ENCODE assay signal across 20 mouse cellular contexts in the genomic region with DNA sequence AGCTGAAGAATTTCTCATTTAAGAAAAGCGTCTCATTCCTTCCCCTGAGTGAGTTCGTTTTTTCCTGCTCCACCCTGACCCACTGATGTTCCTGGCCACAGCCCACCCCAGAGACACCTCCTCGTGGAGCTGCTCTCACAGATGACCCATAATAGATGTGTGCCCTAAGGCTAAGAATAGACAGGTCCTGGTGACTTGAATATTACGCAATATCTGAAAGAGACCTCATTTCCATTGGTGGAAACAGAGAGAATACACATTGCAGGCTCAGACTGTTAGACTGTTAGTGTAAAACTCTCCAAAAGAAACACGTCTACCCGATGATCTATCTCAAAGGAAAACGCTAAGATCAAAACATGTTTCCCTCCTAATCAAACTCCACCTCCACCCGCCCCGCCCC. TPM values are rescaled to one million over a fixed set of nuclear protein-coding genes. Genes with fewer than 3 reads are reported as not detected.
A peak's percentile ranks its signal among the peaks of the same experiment; 100 is the strongest.
DNase-seq lines count a peak whose midpoint lies in the region; ATAC-seq and TF ChIP-seq lines count a peak whose summit lies in the region.
"Had no signal": no experiment of that assay in that cellular context is flagged by ENCODE, and none has a peak within 500 bp of the region (broad histone marks: within the 10 kb centered on the region; RNA-seq: fewer than 3 reads in every experiment).

No protein-coding gene starts in this region.

- H3K4me2 ChIP-seq in hindbrain, postnatal 0 days (ENCODE audit: low read depth, low read length): no peak overlapping the region
- no peak overlapping the region for H3K4me2 ChIP-seq in midbrain, embryonic 15.5 days
- H3K4me2 ChIP-seq in midbrain, embryonic 13.5 days (replicated peaks): no peak overlapping the region
- no peak overlapping the region for H3K4me2 ChIP-seq in neural tube, embryonic 14.5 days (ENCODE audit: low read depth, low read length)
- H3K4me2 ChIP-seq: embryonic facial prominence, embryonic 12.5 days; forebrain, embryonic 13.5 days; heart, embryonic 12.5 days; hindbrain, embryonic 13.5 days had no signal

- no peaks in the 10 kb centered on the region for H3K27me3 ChIP-seq in hindbrain, postnatal 0 days (ENCODE audit: insufficient read depth, low read length)
- no peaks in the 10 kb centered on the region for H3K27me3 ChIP-seq in hindbrain, embryonic 10.5 days (ENCODE audit: insufficient read depth, poor library complexity, severe bottlenecking)
- H3K27me3 ChIP-seq in midbrain, embryonic 15.5 days (replicated peaks): no peaks in the 10 kb centered on the region
- no peaks in the 10 kb centered on the region for H3K27me3 ChIP-seq in midbrain, embryonic 13.5 days
- no peaks in the 10 kb centered on the region for H3K27me3 ChIP-seq in neural tube, embryonic 14.5 days (ENCODE audit: control insufficient read depth, insufficient read depth, low read length)
- H3K27me3 ChIP-seq: embryonic facial prominence, embryonic 12.5 days; forebrain, embryonic 13.5 days; heart, embryonic 12.5 days; hindbrain, embryonic 13.5 days had no signal

- no peaks in the 10 kb centered on the region for H3K36me3 ChIP-seq in hindbrain, postnatal 0 days (ENCODE audit: insufficient read depth, low read length)
- no peaks in the 10 kb centered on the region for H3K36me3 ChIP-seq in hindbrain, embryonic 10.5 days
- no peaks in the 10 kb centered on the region for H3K36me3 ChIP-seq in midbrain, embryonic 15.5 days (replicated peaks)
- no peaks in the 10 kb centered on the region for H3K36me3 ChIP-seq in midbrain, embryonic 13.5 days
- H3K36me3 ChIP-seq in neural tube, embryonic 14.5 days (ENCODE audit: control insufficient read depth, insufficient read depth, low read length): no peaks in the 10 kb centered on the region
- H3K36me3 ChIP-seq: embryonic facial prominence, embryonic 12.5 days; heart, embryonic 12.5 days; hindbrain, embryonic 13.5 days had no signal

- H3K4me1 ChIP-seq in hindbrain, postnatal 0 days (ENCODE audit: insufficient read depth, low read length): no peaks in the 10 kb centered on the region; the same call in 1 of the 2 replicates
- peaks cover 16% of the 10 kb centered on the region for H3K4me1 ChIP-seq in hindbrain, embryonic 10.5 days (replicated peaks)
- peaks cover 11% of the 10 kb centered on the region for H3K4me1 ChIP-seq in midbrain, embryonic 15.5 days
- H3K4me1 ChIP-seq in midbrain, embryonic 13.5 days (replicated peaks): peaks cover 18% of the 10 kb centered on the region
- peaks cover 12% of the 10 kb centered on the region for H3K4me1 ChIP-seq in neural tube, embryonic 14.5 days (ENCODE audit: control insufficient read depth, insufficient read depth, low read length)
- H3K4me1 ChIP-seq: embryonic facial prominence, embryonic 12.5 days had no signal

- no peak overlapping the region for H3K9ac ChIP-seq in hindbrain, postnatal 0 days (replicated peaks; ENCODE audit: low read length)
- no peak overlapping the region for H3K9ac ChIP-seq in midbrain, embryonic 15.5 days
- H3K9ac ChIP-seq in midbrain, embryonic 13.5 days (replicated peaks): no peak overlapping the region
- no peak overlapping the region for H3K9ac ChIP-seq in neural tube, embryonic 14.5 days (replicated peaks; ENCODE audit: low read depth, low read length)
- H3K9ac ChIP-seq: embryonic facial prominence, embryonic 12.5 days; forebrain, embryonic 13.5 days; forebrain, postnatal 0 days; heart, embryonic 12.5 days; hindbrain, embryonic 13.5 days had no signal

- peak overlapping the region; percentile 15; the same call in 1 of the 2 replicates for H3K27ac ChIP-seq in hindbrain, postnatal 0 days
- no peak overlapping the region for H3K27ac ChIP-seq in hindbrain, embryonic 10.5 days
- no peak overlapping the region for H3K27ac ChIP-seq in midbrain, embryonic 15.5 days
- no peak overlapping the region for H3K27ac ChIP-seq in midbrain, embryonic 13.5 days
- no peak overlapping the region for H3K27ac ChIP-seq in neural tube, embryonic 14.5 days (ENCODE audit: low read depth, low read length)
- H3K27ac ChIP-seq: embryonic facial prominence, embryonic 12.5 days; forebrain, embryonic 13.5 days; hindbrain, embryonic 13.5 days had no signal

- H3K4me3 ChIP-seq in hindbrain, postnatal 0 days (ENCODE audit: low read length): no peak overlapping the region
- no peak overlapping the region for H3K4me3 ChIP-seq in hindbrain, embryonic 10.5 days
- H3K4me3 ChIP-seq in midbrain, embryonic 15.5 days: no peak overlapping the region
- no peak overlapping the region for H3K4me3 ChIP-seq in midbrain, embryonic 13.5 days (replicated peaks)
- H3K4me3 ChIP-seq in neural tube, embryonic 14.5 days (ENCODE audit: low read depth, low read length): no peak overlapping the region
- H3K4me3 ChIP-seq: embryonic facial prominence, embryonic 12.5 days; forebrain, embryonic 13.5 days; heart, embryonic 12.5 days; hindbrain, embryonic 13.5 days had no signal

- 69% methylated on average over 9 of the region's 9 CpGs for WGBS in hindbrain, postnatal 0 days
- WGBS in hindbrain, embryonic 10.5 days: 79% methylated on average over 9 of the region's 9 CpGs
- 64% methylated on average over 9 of the region's 9 CpGs for WGBS in midbrain, embryonic 15.5 days
- 74% methylated on average over 9 of the region's 9 CpGs for WGBS in midbrain, embryonic 13.5 days
- 69% methylated on average over 9 of the region's 9 CpGs for WGBS in neural tube, embryonic 14.5 days

- no peaks in the 10 kb centered on the region for H3K9me3 ChIP-seq in hindbrain, postnatal 0 days (ENCODE audit: low read length)
- H3K9me3 ChIP-seq in hindbrain, embryonic 10.5 days: no peaks in the 10 kb centered on the region
- H3K9me3 ChIP-seq in midbrain, embryonic 15.5 days: no peaks in the 10 kb centered on the region
- H3K9me3 ChIP-seq in midbrain, embryonic 13.5 days: no peaks in the 10 kb centered on the region
- no peaks in the 10 kb centered on the region for H3K9me3 ChIP-seq in neural tube, embryonic 14.5 days (ENCODE audit: control insufficient read depth, low read length)
- H3K9me3 ChIP-seq: embryonic facial prominence, embryonic 12.5 days; forebrain, embryonic 13.5 days; heart, embryonic 12.5 days; hindbrain, embryonic 13.5 days had no signal

- peak; percentile 85 for DNase-seq in heart, adult 11 months
- DNase-seq in heart, adult 18-20 months: no peak
- DNase-seq in hindbrain, postnatal 0 days (ENCODE audit: low spot score): no peak
- no peak for DNase-seq in hindbrain, embryonic 10.5 days (ENCODE audit: low spot score)
- no peak for DNase-seq in layer of hippocampus, postnatal 10 days (ENCODE audit: low spot score in 2 of 2)
- DNase-seq: adrenal gland, postnatal 10 days; cerebellum, adult 11 months; cerebellum, adult 8-10 months; cerebellum, postnatal 14 days; embryo, embryonic 11 days; forebrain, postnatal 0 days; gastrocnemius, postnatal 14 days had no signal

- no peak for TF ChIP-seq CTCF in hindbrain, postnatal 0 days (IDR thresholded peaks at IDR 0.05; ENCODE audit: low read depth)

- no peak for ATAC-seq in hindbrain, postnatal 0 days
- ATAC-seq in midbrain, embryonic 15.5 days (replicated peaks): 0 out of 2 replicates have a peak, but pooled peaks have one; percentile 50
- no peak for ATAC-seq in midbrain, embryonic 13.5 days
- ATAC-seq in neural tube, embryonic 14.5 days (ENCODE audit: low read depth): 0 out of 2 replicates have a peak, but pooled peaks have one; percentile 34
- ATAC-seq: forebrain, embryonic 13.5 days; forebrain, postnatal 0 days; inflammation-experienced regulatory T-cells, adult 6 months had no signal

RNA-seq across cellular contexts. Expression of a gene that starts 59.2 kb away (rescaled TPM):
- total RNA-seq in heart, adult 18-20 months (2021): 10 to 100 TPM; 18.5 to 20.0 TPM
- total RNA-seq in hindbrain, postnatal 0 days (2014; rRNA removed): 36.9 and 40.8 TPM in 2 replicates
- 53.6 and 53.8 TPM in 2 replicates for polyA plus RNA-seq in hindbrain, postnatal 0 days (2015; fragmentation: Nextera tagmentation; extraction: Ambion mirVana)
- polyA plus RNA-seq in hindbrain, embryonic 10.5 days (2016; fragmentation: Nextera tagmentation; extraction: Ambion mirVana): 69.4 and 75.4 TPM in 2 replicates
- polyA plus RNA-seq in midbrain, embryonic 15.5 days (2015; fragmentation: Nextera tagmentation; extraction: Ambion mirVana): 53.2 and 54.6 TPM in 2 replicates
- polyA plus RNA-seq in midbrain, embryonic 13.5 days (2015; fragmentation: Nextera tagmentation; extraction: Ambion mirVana): 62.0 and 68.9 TPM in 2 replicates
- polyA plus RNA-seq in neural tube, embryonic 14.5 days (2014; fragmentation: Nextera tagmentation; extraction: Ambion mirVana): 52.2 and 60.5 TPM in 2 replicates
- 10 to 100 TPM; 42.3 to 48.5 TPM for total RNA-seq in layer of hippocampus, postnatal 10 days (2021)

Comparison
In these comparisons a context has a peak if more than half of its experiments do, and no peak if none do; other contexts are left out.
1. ATAC-seq: peak in midbrain, embryonic 15.5 days (single experiment) and neural tube, embryonic 14.5 days (single experiment); none in hindbrain, postnatal 0 days (single experiment) and midbrain, embryonic 13.5 days (single experiment).